Mouse (Mus musculus) hindbrain, embryonic 11.5 days (tissue): Measurements from ENCODE around the gene Zfp868. TPM values are rescaled to one million over a fixed set of nuclear protein-coding genes. Genes with fewer than 3 reads are reported as not detected.
"Not testable (repeated sequence)": the region's sequence is repeated elsewhere in the genome, so short reads cannot be mapped to it uniquely, and the experiment has no call there.

Source experiments
- ATAC-seq: fragments of 200-750 bp; cut with Nextera tagmentation; 2 replicates; pipeline ENCODE4 v1.8.0; 2017; ENCODE audit warnings: mild to moderate bottlenecking, moderate TSS enrichment, moderate library complexity; ENCODE audit not compliant: low FRiP score
- DNase-seq: peaks from one replicate; pipeline ENCODE4 v3.0.0-alpha.2; 2015; ENCODE audit warnings: low spot score
- H3K27ac ChIP-seq: fragments of 300-500 bp; sonication (generic); 2 replicates; pipeline ENCODE4 v1.5.1; 2014; ENCODE audit warnings: mild to moderate bottlenecking, low read depth, low read length
- H3K27me3 ChIP-seq: fragments of 300-500 bp; sonication (generic); 2 replicates; pipeline ENCODE4 v1.6.1; 2014; ENCODE audit warnings: mild to moderate bottlenecking, low read length, moderate library complexity, mixed read lengths; ENCODE audit not compliant: control insufficient read depth, insufficient read depth
- H3K36me3 ChIP-seq: fragments of 300-500 bp; sonication (generic); 2 replicates; pipeline ENCODE4 v1.6.1; 2014; ENCODE audit warnings: mild to moderate bottlenecking, low read length, moderate library complexity, mixed read lengths; ENCODE audit not compliant: control insufficient read depth, insufficient read depth
- H3K4me1 ChIP-seq: fragments of 300-500 bp; sonication (generic); replicated peaks from 2 replicates; pipeline ENCODE4 v1.6.1; 2014; ENCODE audit warnings: low read length, mixed read lengths; ENCODE audit not compliant: control insufficient read depth, insufficient read depth
- H3K4me2 ChIP-seq: fragments of 300-500 bp; sonication (generic); replicated peaks from 2 replicates; pipeline ENCODE4 v1.6.1; 2014; ENCODE audit warnings: mild to moderate bottlenecking, low read depth, low read length
- H3K4me3 ChIP-seq: fragments of 300-500 bp; sonication (generic); 2 replicates; pipeline ENCODE4 v1.5.1; 2014; ENCODE audit warnings: low read depth, low read length
- H3K9ac ChIP-seq: fragments of 300-500 bp; sonication (generic); 2 replicates; pipeline ENCODE4 v1.6.1; 2014; ENCODE audit warnings: low read depth, low read length
- H3K9me3 ChIP-seq: fragments of 300-500 bp; sonication (generic); 2 replicates; pipeline ENCODE4 v1.6.1; 2016; ENCODE audit warnings: low read length; ENCODE audit not compliant: control insufficient read depth
- WGBS: fragments of 180-500 bp; shearing (Covaris S2); extraction: QIAGEN DNeasy Blood & Tissue Kit; methylation state at CpG from one replicate; pipeline ENCODE4 v1.1.7; 2014; 5-methylcytosine and 5-hydroxymethylcytosine counted together
- polyA plus RNA-seq: library from polyadenylated mRNA; unstranded; fragments of >200 nt; fragmentation: Nextera tagmentation; extraction: Ambion mirVana; gene quantifications from 2 replicates; pipeline ENCODE4 v1.2.1, GENCODE M21; 2014

Gene Zfp868
- polyA plus RNA-seq, 1 experiment from 2014 or later: 44.3 TPM

DNA sequence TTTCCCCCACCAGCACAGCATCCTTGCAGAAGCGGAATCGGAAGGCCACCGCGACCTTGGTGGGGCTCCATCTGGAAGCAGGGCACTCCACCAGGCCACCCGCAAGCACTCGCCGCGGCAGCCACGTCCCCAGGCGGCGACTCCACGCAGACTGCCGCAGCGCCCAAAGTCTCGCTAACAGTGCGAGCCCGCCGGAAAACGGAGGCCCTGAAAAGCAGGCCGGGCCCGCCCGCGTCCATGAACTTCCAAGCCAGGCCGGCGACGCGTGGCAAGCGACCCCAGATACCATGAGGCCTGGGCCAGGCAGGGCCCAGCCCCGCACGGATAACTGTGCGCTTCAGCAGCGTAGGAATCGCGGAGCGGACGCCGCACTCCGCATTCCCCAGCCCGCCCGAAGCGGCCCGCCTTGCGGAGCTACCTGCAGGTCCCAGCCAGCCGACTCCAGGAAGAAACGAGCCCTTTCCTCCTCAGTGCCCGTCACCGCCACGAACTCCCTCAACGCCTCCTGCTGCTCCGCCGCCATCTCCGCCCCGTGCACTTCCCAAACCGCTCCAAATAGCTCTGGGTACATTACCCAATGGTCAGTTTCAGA, 40.6 kb downstream of the Zfp868 start:
- WGBS: under 1% methylated on average over 52 of the region's 54 CpGs
- Histone ChIP-seq H3K27me3 (no peaks in the 10 kb centered on the region), H3K9me3 (no peaks in the 10 kb centered on the region), H3K4me2 (peak overlapping the region; percentile 80), H3K36me3 (no peaks in the 10 kb centered on the region), H3K9ac (peak overlapping the region; percentile 68), H3K4me3 (peak overlapping the region; percentile 43), H3K27ac (no peak overlapping the region), H3K4me1 (no peaks in the 10 kb centered on the region)
- peak; percentile 70; the same call in 1 of the 2 replicates for ATAC-seq
- peak; percentile 66 for DNase-seq

DNA sequence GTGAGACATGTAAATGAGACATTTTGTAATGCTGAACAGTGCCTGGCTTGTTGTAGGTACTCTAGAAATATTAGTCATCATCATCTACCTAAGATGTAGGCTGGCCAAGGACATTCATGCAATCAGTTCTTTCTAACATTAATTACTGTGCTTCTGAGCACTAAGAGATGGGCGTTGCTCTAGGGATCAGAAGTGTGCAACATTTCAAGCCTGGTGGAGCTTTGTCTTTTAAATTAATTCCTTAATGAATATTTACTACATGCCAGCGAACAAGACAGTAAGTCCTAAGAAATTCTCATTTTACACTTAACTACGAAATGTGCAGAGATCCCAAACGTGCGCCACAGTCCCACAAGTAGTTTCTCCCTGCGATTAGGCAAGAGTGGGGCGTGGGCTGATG, 41.1 kb downstream of the Zfp868 start:
- Histone ChIP-seq H3K9ac (peak overlapping the region; percentile 68), H3K4me3 (peak overlapping the region; percentile 43), H3K4me2 (peak overlapping the region; percentile 80)
- not testable (repeated sequence) for DNase-seq, H3K36me3 ChIP-seq, H3K9me3 ChIP-seq, ATAC-seq, H3K27ac ChIP-seq, H3K4me1 ChIP-seq, H3K27me3 ChIP-seq
- WGBS: 14% methylated on average over 7 of the region's 7 CpGs

Other genes starting within 250 kb of the Zfp868 start
- gene Gm9495, start 172.0 kb downstream of the Zfp868 start, polyA plus RNA-seq: not detected in 2 replicates
- not detected in 2 replicates for gene Gm7697, start 102.6 kb downstream of the Zfp868 start, polyA plus RNA-seq
- 2.3 and 3.1 TPM in 2 replicates for gene Zfp964, start 28.9 kb upstream of the Zfp868 start, polyA plus RNA-seq
- 32.1 and 38.8 TPM in 2 replicates for gene Zfp869, start 85.2 kb upstream of the Zfp868 start, polyA plus RNA-seq
- gene Zfp963, start 124.4 kb upstream of the Zfp868 start, polyA plus RNA-seq: 7.2 and 9.2 TPM in 2 replicates
- 0.66 TPM in 1 of 2 replicates, not detected in the other for gene Gm20422, start 149.3 kb upstream of the Zfp868 start, polyA plus RNA-seq
- gene Atp13a1, start 165.6 kb upstream of the Zfp868 start, polyA plus RNA-seq: 34.5 and 35.8 TPM in 2 replicates
- gene Zfp866, start 165.6 kb upstream of the Zfp868 start, polyA plus RNA-seq: 41.5 and 44.5 TPM in 2 replicates
- gene Gmip, start 183.1 kb upstream of the Zfp868 start, polyA plus RNA-seq: 9.0 and 9.4 TPM in 2 replicates
- 1.2 and 1.7 TPM in 2 replicates for gene Lpar2, start 196.9 kb upstream of the Zfp868 start, polyA plus RNA-seq
- 41.5 and 42.5 TPM in 2 replicates for gene Pbx4, start 206.9 kb upstream of the Zfp868 start, polyA plus RNA-seq